Mouse (Mus musculus): ENCODE measurements around the gene Cyp2d26.
"Not testable (repeated sequence)": the region's sequence is repeated elsewhere in the genome, so short reads cannot be mapped to it uniquely, and the experiment has no call there.

Cyp2d26 gene

DNA sequence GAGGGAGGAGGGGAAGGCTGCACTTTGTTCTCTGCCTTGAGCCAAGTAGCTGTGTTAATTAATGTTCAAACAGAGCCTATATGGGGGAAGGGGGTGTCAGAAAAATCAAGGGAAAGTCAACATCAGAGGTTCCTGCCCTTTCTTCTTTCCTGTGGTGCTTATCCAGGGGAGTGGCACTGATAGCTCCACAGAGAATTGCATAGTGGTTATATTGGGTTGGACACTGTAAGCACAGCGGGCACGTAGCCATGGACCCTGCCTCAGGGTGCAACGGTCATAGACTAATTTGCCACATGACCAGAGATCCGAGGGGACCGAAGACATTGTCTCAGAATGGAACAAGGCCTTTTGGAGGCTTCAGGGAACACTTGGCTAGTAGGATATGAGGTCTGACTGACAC is at the start of gene Cyp2d26:
Gene Cyp2d26, minus strand, starts transcription at position 18 of the 400 bp plus-strand sequence.
- no peak for DNase-seq (ENCODE audit: low spot score in 2 of 2)

DNA sequence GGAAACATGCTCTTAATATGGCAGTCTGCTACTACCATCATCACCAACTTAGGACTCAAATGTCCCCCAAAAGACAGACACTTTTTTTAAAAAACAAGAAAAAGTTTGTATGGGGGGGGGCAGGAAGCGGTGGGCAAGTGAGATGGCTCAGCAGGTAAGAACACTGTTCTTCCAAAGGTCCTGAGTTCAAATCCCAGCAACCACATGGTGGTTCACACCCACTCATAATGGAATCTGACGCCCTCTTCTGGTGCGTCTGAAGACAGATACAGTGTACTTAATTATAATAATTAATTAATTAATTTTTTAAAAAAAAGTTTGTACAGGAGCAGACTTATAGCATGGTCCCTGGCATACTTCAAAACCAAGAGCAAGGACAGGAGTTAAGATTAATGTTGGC is 45.1 kb upstream of the Cyp2d26 start:
- DNase-seq (ENCODE audit: low spot score in 2 of 2), result no peak

DNA sequence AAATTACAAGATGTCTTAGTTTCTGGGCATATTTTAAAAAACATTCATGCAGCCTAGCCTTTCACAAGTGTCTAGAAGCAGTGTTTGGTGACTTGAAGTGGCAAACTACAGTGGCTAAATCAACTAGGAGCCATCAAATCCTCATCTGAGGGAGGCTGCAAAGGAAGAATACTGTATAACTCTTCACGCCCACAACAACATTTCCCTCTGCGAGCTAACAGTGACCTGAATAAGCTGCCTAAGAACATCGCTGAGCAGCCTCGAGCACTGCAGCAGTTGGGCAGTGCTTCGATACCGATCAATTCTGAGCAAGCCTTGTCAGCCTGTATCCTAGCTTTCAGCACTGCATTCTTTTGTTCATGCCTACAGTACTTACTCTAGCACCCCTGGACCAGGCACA is 35.8 kb upstream of the Cyp2d26 start:
- DNase-seq (ENCODE audit: low spot score in 2 of 2), result no peak

DNA sequence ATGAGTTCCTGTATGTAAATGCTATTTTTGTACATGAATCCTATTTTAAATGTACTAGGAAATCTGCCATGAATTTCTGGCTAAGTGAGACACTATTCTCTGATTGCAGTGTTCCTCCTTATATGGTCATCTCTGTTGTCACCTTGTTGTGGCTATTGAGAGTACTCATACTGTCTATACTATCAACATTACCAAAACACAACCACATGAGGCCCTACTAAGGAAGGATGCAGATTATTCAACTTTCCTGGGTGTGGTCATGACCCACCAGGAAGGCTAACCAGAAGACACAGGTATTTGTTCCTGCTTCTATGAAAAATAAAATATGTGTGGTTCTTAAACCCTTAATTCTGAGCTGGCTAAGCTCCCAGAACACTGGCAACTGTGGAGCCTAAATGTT is 31.8 kb upstream of the Cyp2d26 start:
- no peak for DNase-seq (ENCODE audit: low spot score in 2 of 2)

DNA sequence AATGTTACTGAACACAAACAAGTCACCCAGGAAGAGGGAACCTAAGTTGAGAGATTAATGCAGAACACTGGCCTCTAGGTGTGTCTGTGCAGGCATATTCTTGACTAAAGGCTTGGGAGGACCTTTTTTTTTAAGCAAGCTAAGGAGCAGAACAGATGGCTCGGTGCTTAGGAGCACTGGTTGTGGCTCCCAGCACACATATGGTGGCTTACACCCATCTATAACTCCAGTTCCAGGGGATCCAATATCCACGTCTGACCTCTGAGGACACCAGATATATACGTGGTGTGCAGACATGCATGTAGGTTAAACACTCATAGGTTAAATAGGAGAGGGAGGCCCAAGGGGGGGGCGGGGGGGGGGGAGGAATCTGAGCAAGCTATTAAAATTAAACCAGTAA is 28.3 kb upstream of the Cyp2d26 start:
- DNase-seq (ENCODE audit: low spot score in 2 of 2), result no peak

DNA sequence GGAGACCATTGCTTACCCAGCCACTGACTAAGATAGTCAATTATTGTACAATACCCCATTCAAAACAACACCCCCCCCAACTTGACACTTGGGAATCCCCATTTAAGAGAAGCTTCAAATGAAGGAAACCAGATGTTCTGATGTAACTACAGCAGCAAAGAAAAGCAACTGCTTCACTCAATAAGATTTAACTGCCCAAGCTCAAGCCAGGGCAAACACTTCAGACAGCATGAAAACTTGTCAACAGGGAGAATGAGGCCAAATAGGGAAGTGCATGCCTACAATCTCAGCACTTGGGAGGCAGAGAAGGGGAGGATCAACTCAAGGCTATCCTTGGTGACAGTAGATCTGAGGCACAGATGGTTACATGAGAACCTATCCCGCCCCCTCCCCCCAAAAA is 27.6 kb upstream of the Cyp2d26 start:
- no peak for DNase-seq (ENCODE audit: low spot score in 2 of 2)

DNA sequence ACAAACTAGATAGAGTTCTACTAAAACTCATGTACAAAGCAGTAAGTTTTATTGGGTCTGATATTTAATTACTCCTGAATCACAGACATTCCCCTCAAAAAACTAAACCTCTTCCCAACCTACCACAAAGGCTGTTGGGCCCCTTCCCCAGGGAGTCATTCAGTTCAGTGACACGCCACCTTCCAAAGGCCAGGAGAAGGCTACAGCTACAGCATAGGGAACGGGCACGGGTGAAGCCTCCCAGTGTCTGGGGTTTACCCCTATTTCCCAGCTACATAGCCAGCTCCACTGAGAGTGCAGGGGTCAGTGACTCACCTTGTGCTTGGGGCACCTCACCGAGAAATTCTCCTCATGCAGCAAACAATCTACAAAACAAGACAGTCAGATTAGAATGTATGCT is 21.2 kb upstream of the Cyp2d26 start:
- no peak for DNase-seq (ENCODE audit: low spot score in 2 of 2)

DNA sequence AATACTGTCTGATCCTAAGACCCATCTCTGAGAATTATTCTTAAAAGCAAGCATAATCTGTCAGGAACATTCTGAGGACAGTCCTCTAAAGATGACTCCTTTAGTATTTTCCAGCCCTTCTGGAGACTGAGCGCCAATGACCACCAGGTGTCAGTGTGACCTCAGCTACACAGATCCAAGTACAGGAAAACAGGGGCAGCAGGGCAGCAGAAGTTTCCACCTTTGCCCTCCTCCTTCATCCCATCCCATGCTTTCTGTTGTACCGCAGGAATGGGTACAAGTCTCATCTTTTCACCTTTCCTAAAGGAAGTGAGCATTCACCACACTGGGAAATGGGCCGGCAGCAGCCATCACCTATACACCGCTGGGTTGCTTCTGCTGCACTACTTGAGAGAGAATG is 20.7 kb upstream of the Cyp2d26 start:
- peak; percentile 64 to 68 for DNase-seq (ENCODE audit: low spot score in 2 of 2)

DNA sequence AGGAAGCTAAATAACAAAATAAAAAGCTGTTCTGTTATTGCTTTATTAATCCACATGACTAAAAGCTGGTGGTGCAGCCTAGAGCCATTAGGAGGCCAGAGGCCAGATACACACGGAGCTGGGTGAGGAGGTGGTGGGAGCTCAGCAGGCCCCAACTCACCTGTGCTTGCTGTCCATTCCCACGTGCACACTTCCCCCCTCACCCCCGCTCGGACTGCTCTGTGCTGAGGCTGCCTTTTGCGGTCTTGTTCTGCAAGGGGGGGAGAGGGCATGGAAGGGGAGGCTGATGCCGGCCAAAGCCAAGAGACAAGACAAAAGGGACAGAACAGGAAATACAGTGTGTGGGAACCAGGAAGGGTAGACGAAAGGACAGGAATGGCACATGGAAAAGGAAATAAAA is 20.2 kb upstream of the Cyp2d26 start:
- no peak for DNase-seq (ENCODE audit: low spot score in 2 of 2)

DNA sequence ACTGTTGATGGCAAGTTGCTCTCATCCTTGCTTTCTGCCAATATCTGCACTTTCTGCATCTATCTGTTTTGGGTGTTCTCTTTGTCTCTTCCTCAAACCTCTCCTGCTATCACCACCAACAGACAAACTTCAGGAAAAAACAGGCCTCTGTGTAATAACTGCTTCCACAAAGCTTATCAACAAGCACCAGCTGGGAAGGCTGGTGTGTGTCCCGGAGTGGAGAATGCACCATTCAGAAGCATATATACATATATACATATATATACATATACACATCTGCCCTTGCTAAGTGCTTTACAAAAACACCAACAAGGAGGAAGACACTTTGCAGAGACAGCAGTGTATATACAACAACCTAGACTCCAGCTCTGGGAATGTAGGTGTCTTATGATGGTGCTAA is 16.5 kb upstream of the Cyp2d26 start:
- no peak for DNase-seq (ENCODE audit: low spot score in 2 of 2)

DNA sequence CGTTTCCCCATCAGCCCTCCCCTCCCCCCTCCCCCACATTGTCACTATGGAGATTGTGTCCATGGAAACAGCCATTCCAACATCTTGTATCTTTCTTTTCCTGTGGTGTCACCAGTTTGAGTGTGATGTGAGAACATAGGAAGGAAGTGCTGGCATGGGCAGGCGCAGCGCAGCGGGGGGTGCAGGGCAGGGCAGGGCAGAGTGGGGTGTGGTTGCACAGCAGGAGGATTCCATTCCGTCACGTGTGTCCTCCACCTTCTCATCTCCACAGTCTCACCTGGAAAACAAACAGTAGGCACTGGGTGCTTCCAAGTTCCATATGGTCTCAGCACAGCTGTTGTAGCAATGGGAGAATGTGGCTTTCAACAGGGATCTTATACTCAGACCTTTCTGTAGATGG is 15.4 kb upstream of the Cyp2d26 start:
- no peak for DNase-seq (ENCODE audit: low spot score in 2 of 2)

DNA sequence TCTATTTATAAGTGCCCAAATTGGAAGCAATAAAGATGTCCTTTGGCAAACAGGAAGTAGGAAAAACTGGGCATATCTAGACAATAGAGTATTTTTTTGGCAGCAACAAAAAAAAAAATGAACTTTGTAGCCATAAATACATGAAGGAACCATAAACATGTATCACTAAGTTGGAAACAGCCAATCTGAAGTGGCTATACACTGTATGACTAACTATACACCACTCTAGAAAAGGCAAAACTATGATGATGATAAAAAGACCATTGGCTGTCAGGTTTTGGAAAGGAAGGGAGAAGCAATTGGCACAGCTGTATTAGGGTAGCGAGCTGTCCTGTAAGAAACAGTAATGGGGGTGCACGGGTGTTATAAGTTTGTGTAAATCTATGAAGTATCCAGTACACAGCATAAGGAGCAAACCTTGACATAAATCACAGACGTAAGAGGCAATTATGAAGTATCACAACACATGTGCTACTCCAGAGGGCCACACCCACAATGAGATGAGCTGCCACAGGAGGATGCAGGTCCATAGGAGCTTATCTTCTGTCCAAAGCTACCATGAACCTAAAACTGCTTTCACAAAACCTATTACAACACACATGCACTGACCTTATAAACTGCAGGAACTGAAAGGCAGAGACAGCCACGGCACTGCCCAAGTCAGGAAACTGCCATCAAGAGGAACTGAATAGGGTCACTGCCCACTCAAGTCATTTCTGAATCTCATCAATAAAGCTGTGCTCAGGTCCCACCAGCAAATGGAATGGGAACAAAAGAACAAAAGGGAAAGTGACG is 13.1 kb upstream of the Cyp2d26 start:
- no peak for DNase-seq (ENCODE audit: low spot score in 2 of 2)

DNA sequence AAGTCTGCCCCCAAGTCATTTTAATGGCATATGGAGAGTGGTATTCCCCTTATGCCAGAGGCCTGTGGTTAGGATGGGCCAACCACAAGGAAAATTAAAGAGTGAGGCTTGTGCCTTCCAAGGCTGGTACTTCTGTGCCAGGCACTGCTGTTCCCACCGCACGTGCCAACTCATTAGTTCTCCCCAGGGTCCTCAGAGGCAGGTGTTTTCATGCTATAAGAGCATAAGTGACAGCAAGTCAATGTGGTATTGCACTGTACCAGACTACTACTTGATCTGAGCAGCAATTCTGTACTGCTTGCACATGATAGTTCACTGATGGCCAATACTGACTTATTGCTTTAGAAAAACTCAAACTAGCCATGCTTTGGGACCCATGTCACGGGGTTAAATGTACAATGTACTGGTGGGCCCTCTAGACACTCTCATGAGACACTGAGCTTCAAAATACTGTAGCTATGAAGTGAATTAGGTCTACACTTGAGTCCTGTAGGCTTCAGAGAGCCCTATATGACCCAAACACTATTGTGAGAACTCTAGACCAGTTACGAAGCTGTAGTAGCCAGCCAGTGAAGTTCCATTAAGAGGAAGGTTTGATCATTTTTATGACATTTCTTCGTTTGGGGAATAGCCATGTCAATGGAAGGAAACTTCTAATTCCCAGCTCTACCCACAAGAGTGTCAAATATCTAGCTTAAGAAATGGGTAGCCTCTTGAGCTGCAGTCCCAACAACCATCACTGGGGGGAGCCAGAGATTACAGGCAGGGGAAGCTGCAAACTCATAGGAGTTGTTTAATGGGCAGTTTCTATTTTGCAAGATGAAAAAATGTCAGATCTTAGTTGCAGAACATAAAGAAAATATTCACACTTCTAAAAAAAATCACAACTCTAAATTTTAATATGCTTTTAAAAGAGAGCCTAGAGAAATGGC is 10.9 kb upstream of the Cyp2d26 start:
- DNase-seq (ENCODE audit: low spot score in 2 of 2), result peak; percentile 90 to 96

DNA sequence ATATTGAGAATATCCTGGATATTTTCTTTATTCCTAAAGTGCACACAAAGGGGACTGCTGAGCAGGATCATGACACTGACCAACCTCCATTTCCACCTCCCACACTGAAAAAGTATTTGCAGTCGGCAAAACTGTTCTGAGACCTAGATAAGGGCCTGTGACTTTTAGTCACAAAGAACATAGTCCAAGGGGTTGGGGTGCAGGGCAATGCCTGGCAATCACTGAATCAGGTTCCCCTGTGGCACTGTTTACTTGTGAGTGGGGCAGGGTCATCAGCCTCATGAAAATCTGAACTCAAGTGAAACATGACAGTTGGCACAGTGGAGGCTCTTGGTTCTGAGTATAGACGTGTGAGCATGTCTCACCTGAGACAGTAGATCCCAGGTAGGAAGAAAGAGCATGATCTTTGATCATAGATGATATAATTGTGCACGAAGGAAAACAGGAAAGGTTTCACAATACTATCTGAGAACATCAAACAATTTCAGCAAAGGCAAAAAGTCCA is 1.9 kb upstream of the Cyp2d26 start:
- DNase-seq (ENCODE audit: low spot score in 2 of 2), result no peak

DNA sequence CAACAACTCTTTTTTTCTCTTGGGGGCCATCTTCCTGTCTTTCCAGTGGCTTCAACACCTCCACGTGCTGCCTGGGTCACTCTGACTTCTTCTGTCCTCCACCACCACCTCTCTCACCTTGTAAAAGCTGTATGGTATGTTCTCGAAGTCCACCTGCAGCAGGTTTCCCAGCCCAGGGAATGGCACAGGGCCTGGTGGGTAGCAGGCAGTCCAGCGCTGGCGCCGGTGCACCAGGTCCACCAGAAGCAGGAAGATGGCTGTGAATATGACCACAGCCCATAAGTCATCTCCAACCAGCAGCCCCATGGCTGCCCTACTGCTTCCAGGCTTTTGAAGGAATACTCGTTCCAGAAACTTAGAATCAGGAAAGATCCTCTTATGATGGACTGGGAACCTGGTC is 226 bp downstream of the Cyp2d26 start:
- DNase-seq (ENCODE audit: low spot score in 2 of 2), result no peak

DNA sequence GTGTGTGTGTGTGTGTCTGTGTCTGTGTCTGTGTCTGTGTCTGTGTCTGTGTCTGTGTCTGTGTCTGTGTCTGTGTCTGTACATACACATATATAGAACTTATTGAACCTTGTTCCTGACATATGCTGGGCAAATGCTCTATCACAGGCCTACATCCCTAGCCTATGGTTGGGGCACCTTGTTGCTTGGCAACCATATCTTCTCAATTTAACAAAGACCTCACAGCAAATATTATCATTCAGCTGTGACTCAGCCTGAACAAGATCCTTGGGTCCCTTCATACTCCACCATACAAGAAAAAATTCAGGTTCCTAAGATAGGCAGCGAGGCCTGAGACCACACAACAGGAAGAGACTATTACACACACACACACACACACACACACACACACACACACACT is 640 bp downstream of the Cyp2d26 start:
- DNase-seq (ENCODE audit: low spot score in 2 of 2), result no peak

DNA sequence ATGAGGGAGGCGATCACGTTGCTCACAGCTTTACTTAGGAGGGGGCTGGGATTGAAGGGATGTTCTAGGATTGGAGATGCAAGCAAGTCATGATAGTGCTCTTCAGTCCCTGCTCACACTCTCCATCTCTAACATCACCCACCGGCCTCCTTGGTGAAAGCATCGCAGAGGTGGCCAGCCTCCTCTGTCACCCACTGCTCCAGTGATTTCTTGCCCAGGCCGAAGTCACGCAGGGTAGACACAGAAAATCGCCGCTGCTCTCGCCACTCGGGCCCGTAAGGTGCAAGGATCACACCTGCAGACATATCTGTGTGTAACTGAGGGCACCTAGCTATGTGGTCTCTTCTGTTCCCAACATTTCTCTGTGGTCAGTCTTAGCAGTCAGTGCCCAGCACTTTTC is 1.5 kb downstream of the Cyp2d26 start:
- no peak for DNase-seq (ENCODE audit: low spot score in 2 of 2)

DNA sequence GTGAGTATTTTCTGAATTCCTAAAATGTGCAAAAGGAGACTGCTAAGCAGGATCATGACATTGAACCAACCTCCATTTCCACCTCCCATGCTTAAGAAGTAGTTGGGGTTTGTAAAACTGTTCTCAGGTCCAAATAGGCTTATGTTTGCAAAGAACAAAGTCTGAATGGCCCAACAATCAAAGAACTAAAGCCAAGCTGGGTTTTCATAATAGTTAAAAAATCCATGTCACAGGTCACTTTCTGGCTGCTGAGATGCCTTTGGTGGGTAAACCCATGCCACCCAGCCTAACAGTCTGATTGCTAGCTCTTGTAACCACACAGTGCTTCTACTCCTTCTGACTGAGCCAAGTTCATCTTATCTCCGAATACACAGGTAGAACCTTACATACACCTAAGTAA is 9.5 kb downstream of the Cyp2d26 start:
- no peak for DNase-seq (ENCODE audit: low spot score in 2 of 2)

DNA sequence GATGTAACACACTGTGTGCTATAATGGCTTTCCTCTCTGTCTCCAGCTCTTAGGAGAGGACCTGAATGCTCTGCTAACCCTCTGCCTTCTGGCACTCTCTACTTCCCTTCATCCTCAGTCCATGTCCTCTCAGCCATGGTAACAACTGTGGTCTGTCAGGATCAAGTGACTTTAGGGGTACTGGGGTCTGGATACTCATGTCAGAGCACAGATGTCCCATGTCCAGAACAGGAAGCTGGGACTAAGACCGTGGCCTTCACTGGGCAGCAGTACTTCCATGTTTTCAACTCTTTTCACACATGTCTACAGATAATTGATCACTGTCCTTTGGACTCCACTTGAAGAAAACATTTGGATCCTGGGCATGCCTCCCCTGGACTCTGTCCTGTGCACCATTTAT is 10.3 kb downstream of the Cyp2d26 start:
- no peak for DNase-seq (ENCODE audit: low spot score in 2 of 2)

DNA sequence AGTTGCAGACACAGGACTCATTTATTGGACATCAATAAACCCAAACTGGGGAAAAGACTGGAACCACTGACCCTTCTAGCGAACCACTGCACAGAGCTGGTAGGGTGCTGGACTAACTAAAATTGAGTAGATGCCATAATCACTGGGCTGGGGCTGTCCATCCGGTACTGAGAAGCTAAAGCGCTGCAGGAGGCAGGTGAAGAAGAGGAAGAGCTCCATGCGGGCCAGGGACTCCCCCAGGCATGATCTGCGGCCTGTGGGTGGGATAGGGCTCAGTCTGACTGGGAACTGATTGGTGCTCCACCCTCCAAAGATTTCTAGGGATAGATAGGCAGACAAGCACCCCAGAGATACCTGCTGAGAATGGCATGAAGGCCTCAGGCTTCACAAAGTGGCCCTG is 16.2 kb downstream of the Cyp2d26 start:
- DNase-seq (ENCODE audit: low spot score in 2 of 2), result not testable (repeated sequence)

DNA sequence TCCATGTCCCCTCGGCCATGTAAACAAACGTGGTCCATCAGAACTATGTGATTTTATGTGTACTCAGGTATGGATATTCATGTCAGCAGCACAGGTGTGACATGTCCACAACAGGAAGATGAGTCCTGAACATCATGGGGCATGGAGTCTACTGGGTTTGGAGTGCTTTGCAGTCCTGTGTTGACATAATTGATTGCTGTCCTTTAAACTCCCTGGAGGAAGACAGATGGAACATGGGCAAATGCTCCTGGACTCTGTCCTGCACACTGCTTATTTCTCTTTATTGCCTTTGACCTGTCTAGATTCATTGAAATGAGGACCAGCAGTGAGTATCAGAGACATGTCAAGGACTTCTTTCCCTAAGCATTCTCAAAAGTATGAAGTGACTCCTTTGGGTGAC is 28.2 kb downstream of the Cyp2d26 start:
- DNase-seq (ENCODE audit: low spot score in 2 of 2), result no peak

DNA sequence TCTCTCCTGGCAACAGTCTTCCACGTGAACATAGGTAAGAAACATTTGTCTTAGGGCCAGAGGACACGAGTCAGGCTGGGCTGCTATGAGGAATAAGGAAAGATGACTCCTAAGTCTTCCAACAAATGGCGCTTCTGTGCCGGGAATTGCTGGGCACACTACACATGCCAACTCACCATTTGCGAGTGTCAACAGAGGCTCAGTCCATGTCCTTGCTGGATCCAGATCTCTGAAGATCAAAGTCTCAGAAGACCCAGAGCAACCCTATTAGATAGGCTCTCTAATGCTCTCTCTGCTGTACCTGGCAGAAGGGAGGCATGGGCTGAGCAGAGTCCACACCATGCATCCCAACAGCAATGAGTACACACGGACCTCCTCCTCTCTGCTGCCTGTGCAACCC is 29.2 kb downstream of the Cyp2d26 start:
- no peak for DNase-seq (ENCODE audit: low spot score in 2 of 2)

All from right cerebral cortex, adult 2 months (tissue).